Mouse (Mus musculus) kidney, embryonic 16.5 days (tissue): ENCODE data around the gene Ksr2. TPM values are rescaled to one million over a fixed set of nuclear protein-coding genes. Genes with fewer than 3 reads are reported as not detected.

Experiments
- ATAC-seq: fragments of 200-750 bp; cut with Nextera tagmentation; 2 replicates; pipeline ENCODE4 v1.8.0; 2017; ENCODE audit warnings: moderate TSS enrichment; ENCODE audit not compliant: low FRiP score, low TSS enrichment
- H3K27ac ChIP-seq: fragments of 300-500 bp; sonication (generic); 2 replicates; pipeline ENCODE4 v1.5.1; 2014; ENCODE audit warnings: low read length
- H3K27me3 ChIP-seq: fragments of 300-500 bp; sonication (generic); 2 replicates; pipeline ENCODE4 v1.6.1; 2014; ENCODE audit warnings: low read length, control low read depth, mixed read lengths; ENCODE audit not compliant: insufficient read depth
- H3K36me3 ChIP-seq: fragments of 300-500 bp; sonication (generic); 2 replicates; pipeline ENCODE4 v1.6.1; 2014; ENCODE audit warnings: low read length, control low read depth, mixed read lengths; ENCODE audit not compliant: insufficient read depth
- H3K4me1 ChIP-seq: fragments of 300-500 bp; sonication (generic); 2 replicates; pipeline ENCODE4 v1.6.1; 2014; ENCODE audit warnings: low read length, control low read depth, mixed read lengths; ENCODE audit not compliant: insufficient read depth
- H3K4me2 ChIP-seq: fragments of 300-500 bp; sonication (generic); replicated peaks from 2 replicates; pipeline ENCODE4 v1.6.1; 2014; ENCODE audit warnings: low read depth, low read length
- H3K4me3 ChIP-seq: fragments of 300-500 bp; sonication (generic); 2 replicates; pipeline ENCODE4 v1.5.1; 2014; ENCODE audit warnings: mild to moderate bottlenecking, low read length
- H3K9ac ChIP-seq: fragments of 300-500 bp; sonication (generic); replicated peaks from 2 replicates; pipeline ENCODE4 v1.6.1; 2014; ENCODE audit warnings: low read length
- H3K9me3 ChIP-seq: fragments of 300-500 bp; sonication (generic); 2 replicates; pipeline ENCODE4 v1.6.1; 2016; ENCODE audit warnings: low read length, control low read depth
- WGBS: fragments of 180-500 bp; shearing (Covaris S2); extraction: QIAGEN DNeasy Blood & Tissue Kit; methylation state at CpG from one replicate; pipeline ENCODE4 v1.1.7; 2014; 5-methylcytosine and 5-hydroxymethylcytosine counted together
- polyA plus RNA-seq: library from polyadenylated mRNA; unstranded; fragments of >200 nt; fragmentation: Nextera tagmentation; extraction: Ambion mirVana; gene quantifications from 2 replicates; pipeline ENCODE4 v1.2.1, GENCODE M21; 2015

The Ksr2 gene
- polyA plus RNA-seq, 1 experiment from 2014 or later, result 0.37 TPM

GRCm38 (mm10) chr5:117509511-117510375 lies 95.9 kb downstream of the Ksr2 start:
- peak; percentile 19; the same call in 1 of the 2 replicates for ATAC-seq
- H3K4me2 ChIP-seq, result peak overlapping the region; percentile 3; the same call in 1 of the 2 replicates

GRCm38 (mm10) chr5:117510864-117511263 lies 97.1 kb downstream of the Ksr2 start:
- Histone ChIP-seq H3K4me2 (no peak overlapping the region), H3K9me3 (no peaks in the 10 kb centered on the region), H3K27me3 (no peaks in the 10 kb centered on the region), H3K9ac (no peak overlapping the region), H3K27ac (no peak overlapping the region), H3K36me3 (no peaks in the 10 kb centered on the region), H3K4me3 (no peak overlapping the region), H3K4me1 (peaks cover 4% of the 10 kb centered on the region; the same call in 1 of the 2 replicates)
- 52% methylated on average over 10 of the region's 10 CpGs for WGBS
- ATAC-seq, result no peak

More at GRCm38 (mm10) chr5:117509511-117510375, 95.9 kb downstream of the Ksr2 start:
- H3K4me1 ChIP-seq, result peaks cover 4% of the 10 kb centered on the region; the same call in 1 of the 2 replicates
- H3K4me3 ChIP-seq, result no peak overlapping the region
- H3K9ac ChIP-seq, result no peak overlapping the region
- WGBS, result 28% methylated on average over 22 of the region's 22 CpGs
- no peaks in the 10 kb centered on the region for H3K9me3 ChIP-seq
- H3K27me3 ChIP-seq, result no peaks in the 10 kb centered on the region
- H3K27ac ChIP-seq, result no peak overlapping the region
- H3K36me3 ChIP-seq, result no peaks in the 10 kb centered on the region

GRCm38 (mm10) chr5:117515396-117515795 lies 101.6 kb downstream of the Ksr2 start:
- Histone ChIP-seq H3K36me3 (no peaks in the 10 kb centered on the region), H3K4me1 (peaks cover 22% of the 10 kb centered on the region), H3K9me3 (no peaks in the 10 kb centered on the region), H3K27me3 (no peaks in the 10 kb centered on the region), H3K4me2 (no peak overlapping the region), H3K27ac (no peak overlapping the region), H3K4me3 (no peak overlapping the region), H3K9ac (no peak overlapping the region)
- no peak for ATAC-seq
- WGBS, result 82% methylated on average over 12 of the region's 12 CpGs

GRCm38 (mm10) chr5:117515861-117516260 lies 102.1 kb downstream of the Ksr2 start:
- no peak for ATAC-seq
- H3K9ac ChIP-seq, result no peak overlapping the region
- peaks cover 22% of the 10 kb centered on the region for H3K4me1 ChIP-seq
- H3K4me3 ChIP-seq, result no peak overlapping the region
- 72% methylated on average over 7 of the region's 7 CpGs for WGBS
- H3K27ac ChIP-seq, result no peak overlapping the region
- no peaks in the 10 kb centered on the region for H3K36me3 ChIP-seq
- no peaks in the 10 kb centered on the region for H3K27me3 ChIP-seq
- H3K9me3 ChIP-seq, result no peaks in the 10 kb centered on the region
- H3K4me2 ChIP-seq, result no peak overlapping the region

- no peaks in the 10 kb centered on the region for H3K27me3 ChIP-seq
- no peak overlapping the region for H3K9ac ChIP-seq
- 0% methylated on average over 8 of the region's 8 CpGs for WGBS
- H3K27ac ChIP-seq, result no peak overlapping the region
- no peak overlapping the region for H3K4me3 ChIP-seq
- no peaks in the 10 kb centered on the region for H3K9me3 ChIP-seq
- no peak for ATAC-seq
- peaks cover 22% of the 10 kb centered on the region for H3K4me1 ChIP-seq
- H3K4me2 ChIP-seq, result no peak overlapping the region
- H3K36me3 ChIP-seq, result no peaks in the 10 kb centered on the region
Observed at GRCm38 (mm10) chr5:117516597-117516996, 102.8 kb downstream of the Ksr2 start.

- Histone ChIP-seq H3K4me2 (no peak overlapping the region), H3K9ac (no peak overlapping the region), H3K4me3 (no peak overlapping the region), H3K4me1 (peaks cover 18% of the 10 kb centered on the region), H3K9me3 (no peaks in the 10 kb centered on the region; the same call in 1 of the 2 replicates), H3K36me3 (no peaks in the 10 kb centered on the region), H3K27me3 (no peaks in the 10 kb centered on the region), H3K27ac (no peak overlapping the region)
- no peak for ATAC-seq
- 39% methylated on average over 4 of the region's 4 CpGs for WGBS
Observed at GRCm38 (mm10) chr5:117519858-117520495, 106.2 kb downstream of the Ksr2 start.

- H3K27me3 ChIP-seq, result no peaks in the 10 kb centered on the region
- no peak overlapping the region for H3K27ac ChIP-seq
- 74% methylated on average over 4 of the region's 4 CpGs for WGBS
- no peak overlapping the region for H3K4me3 ChIP-seq
- peaks cover 18% of the 10 kb centered on the region for H3K4me1 ChIP-seq
- H3K9me3 ChIP-seq, result no peaks in the 10 kb centered on the region; the same call in 1 of the 2 replicates
- ATAC-seq, result no peak
- H3K36me3 ChIP-seq, result no peaks in the 10 kb centered on the region
- H3K4me2 ChIP-seq, result no peak overlapping the region
- no peak overlapping the region for H3K9ac ChIP-seq
Observed at GRCm38 (mm10) chr5:117521156-117521555, 107.4 kb downstream of the Ksr2 start.

- Histone ChIP-seq H3K4me2 (no peak overlapping the region), H3K9ac (no peak overlapping the region), H3K4me1 (peaks cover 15% of the 10 kb centered on the region), H3K4me3 (no peak overlapping the region), H3K27ac (no peak overlapping the region), H3K27me3 (no peaks in the 10 kb centered on the region), H3K36me3 (no peaks in the 10 kb centered on the region), H3K9me3 (no peaks in the 10 kb centered on the region; the same call in 1 of the 2 replicates)
- ATAC-seq, result no peak
- WGBS, result 89% methylated on average over 4 of the region's 4 CpGs
Observed at GRCm38 (mm10) chr5:117521701-117522100, 107.9 kb downstream of the Ksr2 start.

- Histone ChIP-seq H3K4me1 (peaks cover 13% of the 10 kb centered on the region), H3K27ac (no peak overlapping the region), H3K27me3 (no peaks in the 10 kb centered on the region), H3K9ac (no peak overlapping the region), H3K4me2 (no peak overlapping the region), H3K9me3 (no peaks in the 10 kb centered on the region; the same call in 1 of the 2 replicates), H3K4me3 (no peak overlapping the region), H3K36me3 (no peaks in the 10 kb centered on the region)
- WGBS, result 71% methylated on average over 4 of the region's 4 CpGs
- ATAC-seq, result no peak
Observed at GRCm38 (mm10) chr5:117522471-117522870, 108.7 kb downstream of the Ksr2 start.

GRCm38 (mm10) chr5:117523010-117523409 lies 109.2 kb downstream of the Ksr2 start:
- WGBS, result 66% methylated on average over 10 of the region's 10 CpGs
- ATAC-seq, result no peak
- H3K27ac ChIP-seq, result no peak overlapping the region
- H3K27me3 ChIP-seq, result no peaks in the 10 kb centered on the region
- H3K4me3 ChIP-seq, result no peak overlapping the region
- no peaks in the 10 kb centered on the region for H3K36me3 ChIP-seq
- H3K4me1 ChIP-seq, result peaks cover 8% of the 10 kb centered on the region
- no peak overlapping the region for H3K9ac ChIP-seq
- H3K9me3 ChIP-seq, result no peaks in the 10 kb centered on the region; the same call in 1 of the 2 replicates
- H3K4me2 ChIP-seq, result no peak overlapping the region
